Mouse (Mus musculus) layer of hippocampus, adult 8-10 months (tissue): ENCODE results near the gene Krt36. TPM values are rescaled to one million over a fixed set of nuclear protein-coding genes. Genes with fewer than 3 reads are reported as not detected.

Experiments
- DNase-seq, 2 experiments: peaks; one replicate each; pipeline ENCODE4 v3.0.0; 2022; ENCODE audit warnings: low spot score in 2 of 2
- total RNA-seq, 4 experiments: library from RNA; stranded (reverse); gene quantifications; 2 replicates each; pipeline ENCODE4 v1.2.4; 2022

The Krt36 gene
- total RNA-seq, 4 experiments from 2014 or later: not detected

- DNase-seq: no peak
These were observed 16.9 kb downstream of the Krt36 start for GRCm38 (mm10) chr11:100088378-100089025.

- DNase-seq: no peak
These were observed 17.6 kb downstream of the Krt36 start, which contains the start of gene Krt32 for GRCm38 (mm10) chr11:100087861-100088260. Gene Krt32 (minus strand): TSS chr11:100088226.

GRCm38 (mm10) chr11:100073873-100074272 lies 31.6 kb downstream of the Krt36 start:
- DNase-seq: no peak

GRCm38 (mm10) chr11:100067293-100068036 lies 38.0 kb downstream of the Krt36 start:
- no peak for DNase-seq

- DNase-seq: no peak
These were observed 39.0 kb downstream of the Krt36 start for GRCm38 (mm10) chr11:100066236-100067010.

GRCm38 (mm10) chr11:100058875-100059274 lies 46.6 kb downstream of the Krt36 start:
- no peak for DNase-seq

- DNase-seq: no peak
These were observed 49.5 kb downstream of the Krt36 start for GRCm38 (mm10) chr11:100055686-100056655.

Other genes with a start within 250 kb of the Krt36 start
- gene Gm11568, start 247.7 kb downstream of the Krt36 start, total RNA-seq: not detected
- gene Gm11559, start 241.2 kb downstream of the Krt36 start, total RNA-seq: not detected
- not detected for gene Krtap9-1, start 232.2 kb downstream of the Krt36 start, total RNA-seq
- not detected for gene Gm11567, start 226.4 kb downstream of the Krt36 start, total RNA-seq
- gene Krtap31-1, start 197.7 kb downstream of the Krt36 start, total RNA-seq: not detected
- not detected for gene Gm11565, start 190.9 kb downstream of the Krt36 start, total RNA-seq
- gene Krtap31-2, start 169.3 kb downstream of the Krt36 start, total RNA-seq: not detected
- gene Krtap9-5, start 157.2 kb downstream of the Krt36 start, total RNA-seq: not detected
- not detected for gene Krtap29-1, start 126.6 kb downstream of the Krt36 start, total RNA-seq
- gene Krtap16-1, start 119.0 kb downstream of the Krt36 start, total RNA-seq: not detected
- not detected for gene Krtap17-1, start 111.6 kb downstream of the Krt36 start, total RNA-seq
- not detected for gene Krt33a, start 89.4 kb downstream of the Krt36 start, total RNA-seq
- not detected for gene Krt33b, start 75.8 kb downstream of the Krt36 start, total RNA-seq
- gene Krt34, start 64.1 kb downstream of the Krt36 start, total RNA-seq: not detected
- gene Krt31, start 55.1 kb downstream of the Krt36 start, total RNA-seq: not detected
- not detected for gene Krt32, start 17.4 kb downstream of the Krt36 start, total RNA-seq
- gene Krt35, start 9.4 kb downstream of the Krt36 start, total RNA-seq: not detected
- not detected for gene Krt13, start 15.9 kb upstream of the Krt36 start, total RNA-seq
- 1 to 10 TPM in 1 of 4 experiments, under 1 TPM in 2, not detected in 1; 0.29 to 1.4 (median 0.60) TPM for gene Krt15, start 30.3 kb upstream of the Krt36 start, total RNA-seq
- under 1 TPM in 3 of 4 experiments, not detected in 1; 0.22 to 0.59 (median 0.43) TPM for gene Krt19, start 43.0 kb upstream of the Krt36 start, total RNA-seq
- gene Krt9, start 87.6 kb upstream of the Krt36 start, total RNA-seq: 1 to 10 TPM; 3.4 to 5.7 (median 3.8) TPM
- gene Krt14, start 101.9 kb upstream of the Krt36 start, total RNA-seq: not detected
- not detected for gene Krt16, start 143.3 kb upstream of the Krt36 start, total RNA-seq
- not detected for gene Krt17, start 155.4 kb upstream of the Krt36 start, total RNA-seq
- gene Krt42, start 164.2 kb upstream of the Krt36 start, total RNA-seq: not detected
- gene Eif1, start 214.3 kb upstream of the Krt36 start, total RNA-seq: 100 to 1,000 TPM; 732 to 782 (median 741) TPM
- gene Gast, start 228.8 kb upstream of the Krt36 start, total RNA-seq: not detected